ENCODE assay signal across 8 mouse cellular contexts in the genomic region with DNA sequence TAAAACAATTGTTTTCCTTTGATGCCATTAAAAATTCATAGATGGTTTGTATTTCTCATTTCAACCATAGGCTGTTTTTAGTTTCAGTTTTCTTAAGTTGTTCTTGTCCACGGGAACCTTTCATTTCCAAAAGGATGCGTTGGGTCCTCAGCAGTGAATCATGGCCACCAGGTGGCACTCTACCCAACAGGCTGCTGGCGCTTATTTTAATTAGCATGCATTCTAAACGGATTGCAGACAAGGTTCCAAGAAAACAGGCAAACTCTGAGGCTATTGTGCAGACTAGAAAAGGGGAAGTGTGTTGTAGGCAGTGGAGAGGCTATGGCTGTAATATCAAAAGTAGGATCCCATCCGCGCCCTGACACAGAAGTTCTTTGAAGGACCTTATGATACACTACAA.
DNase-seq lines count a peak whose midpoint lies in the region; TF ChIP-seq lines count a peak whose summit lies in the region.

No protein-coding gene starts in this region.

- TF ChIP-seq POLR2A in heart, adult 2 months (IDR thresholded peaks at IDR 0.05; ENCODE audit: insufficient read depth, low read depth, low read length) = no peak
- TF ChIP-seq POLR2A in lung, adult 2 months (IDR thresholded peaks at IDR 0.05; ENCODE audit: borderline replicate concordance, extremely low read depth, low read depth, low read length) = no peak
- no peak for TF ChIP-seq POLR2A in small intestine, adult 2 months (IDR thresholded peaks at IDR 0.05; ENCODE audit: low read depth, low read length)

- no peaks in the 10 kb centered on the region for H3K36me3 ChIP-seq in heart, adult 2 months (ENCODE audit: control insufficient read depth, insufficient read depth, low read length)
- H3K36me3 ChIP-seq in small intestine, adult 2 months (ENCODE audit: control insufficient read depth, insufficient read depth, low read length) = no peaks in the 10 kb centered on the region

- H3K4me3 ChIP-seq in heart, adult 2 months = no peak overlapping the region
- H3K4me3 ChIP-seq in lung, adult 2 months (replicated peaks; ENCODE audit: extremely low read depth, low read depth, low read length) = no peak overlapping the region
- H3K4me3 ChIP-seq in small intestine, adult 2 months (ENCODE audit: low read depth, low read length) = no peak overlapping the region

- WGBS in heart, adult 2 months = 40% methylated on average over 6 of the region's 6 CpGs
- 34% methylated on average over 6 of the region's 6 CpGs for WGBS in large intestine, adult 2 months
- 35% methylated on average over 6 of the region's 6 CpGs for WGBS in lung, adult 2 months
- 34% methylated on average over 6 of the region's 6 CpGs for WGBS in small intestine, adult 2 months

- peak; percentile 85 for TF ChIP-seq CTCF in heart, adult 2 months (IDR thresholded peaks at IDR 0.05)
- peak; percentile 75 for TF ChIP-seq CTCF in lung, adult 2 months (IDR thresholded peaks at IDR 0.05; ENCODE audit: insufficient read depth, low read length)
- peak; percentile 87; the same call in 1 of the 2 replicates for TF ChIP-seq CTCF in small intestine, adult 2 months (IDR thresholded peaks at IDR 0.05; ENCODE audit: extremely low read depth, insufficient read length, insufficient replicate concordance, low read depth, low read length)

- H3K27ac ChIP-seq in heart, adult 2 months = no peak overlapping the region
- H3K27ac ChIP-seq in small intestine, adult 2 months (ENCODE audit: insufficient read depth, low read depth, low read length) = no peak overlapping the region

- peak; percentile 9 to 49 for DNase-seq in heart, adult 2 months
- DNase-seq in heart, adult 11 months = no peak
- peak; percentile 94 for DNase-seq in MEL-GATA-1-ER (ENCODE audit: extremely low read depth, low read depth)
- DNase-seq in cerebellum, adult 18-20 months = peak; percentile 43 to 54
- DNase-seq in frontal cortex, adult 2 months (ENCODE audit: extremely low spot score in 1 of 2, low spot score in 1 of 2) = peak; percentile 18 to 85
- DNase-seq in large intestine, adult 2 months (ENCODE audit: low read depth, low spot score) = peak; percentile 24
- peak; percentile 23 for DNase-seq in lung, adult 2 months

- TF ChIP-seq EP300 in heart, adult 2 months (IDR thresholded peaks at IDR 0.05; ENCODE audit: insufficient read depth, low read depth, low read length) = no peak

- no peaks in the 10 kb centered on the region for H3K27me3 ChIP-seq in heart, adult 2 months (ENCODE audit: control insufficient read depth, insufficient read depth, low read length)
- H3K27me3 ChIP-seq in small intestine, adult 2 months (ENCODE audit: control insufficient read depth, insufficient read depth, low read length) = no peaks in the 10 kb centered on the region

- peaks cover 1% of the 10 kb centered on the region; the same call in 1 of the 2 replicates for H3K4me1 ChIP-seq in heart, adult 2 months (ENCODE audit: control insufficient read depth, insufficient read depth, low read length)
- H3K4me1 ChIP-seq in lung, adult 2 months (ENCODE audit: control insufficient read depth, insufficient read depth, low read length) = no peaks in the 10 kb centered on the region
- H3K4me1 ChIP-seq in small intestine, adult 2 months (ENCODE audit: control insufficient read depth, insufficient read depth, insufficient read length, low read length) = no peaks in the 10 kb centered on the region

- H3K9ac ChIP-seq in heart, adult 2 months (ENCODE audit: low read depth, low read length) = no peak overlapping the region

- intact Hi-C loops in heart, adult 2 months (cut with DNase I) = loop anchor here (10.0 kb wide), 1 partner anchor 130 kb away; no protein-coding TSS in a partner anchor

- no peaks in the 10 kb centered on the region for H3K79me2 ChIP-seq in heart, adult 2 months (replicated peaks; ENCODE audit: control insufficient read depth, insufficient read depth, low read length)
